Mouse (Mus musculus) urinary bladder, adult 18-20 months (tissue): ENCODE measurements at regions not wholly inside any gene's neighbourhood (a gene's known extent, or its start where the extent isn't known, plus 50 kb on each side); places are given as distances from the start of the nearest gene placed in this dataset.
A peak's percentile ranks its signal among the peaks of the same experiment; 100 is the strongest.
"Not testable (repeated sequence)": the region's sequence is repeated elsewhere in the genome, so short reads cannot be mapped to it uniquely, and the experiment has no call there.

Source experiments
- DNase-seq, 2 experiments: peaks; one replicate each; pipeline ENCODE4 v3.0.0; 2022; ENCODE audit warnings: low spot score in 2 of 2, mixed read lengths in 2 of 2

GRCm38 (mm10) chr10:99320797-99321196 lies 57.8 kb downstream of the Dusp6 start:
- no peak for DNase-seq

GRCm38 (mm10) chr10:99323358-99323757 lies 60.3 kb downstream of the Dusp6 start:
- DNase-seq = no peak

- DNase-seq = no peak
Observed at GRCm38 (mm10) chr10:99327501-99327900, 64.5 kb downstream of the Dusp6 start.

GRCm38 (mm10) chr10:99328568-99328967 lies 65.5 kb downstream of the Dusp6 start:
- no peak for DNase-seq

- DNase-seq = no peak
Observed at GRCm38 (mm10) chr10:99329469-99329868, 66.4 kb downstream of the Dusp6 start.

GRCm38 (mm10) chr10:99330519-99330918 lies 67.5 kb downstream of the Dusp6 start:
- DNase-seq = no peak

- DNase-seq = no peak
Observed at GRCm38 (mm10) chr10:99331876-99332275, 68.8 kb downstream of the Dusp6 start.

- DNase-seq = no peak
Observed at GRCm38 (mm10) chr10:99333831-99334230, 70.8 kb downstream of the Dusp6 start.

- no peak for DNase-seq
Observed at GRCm38 (mm10) chr10:99336091-99336490, 73.1 kb downstream of the Dusp6 start.

- DNase-seq = not testable (repeated sequence)
Observed at GRCm38 (mm10) chr10:99338790-99339189, 75.8 kb downstream of the Dusp6 start.

- DNase-seq = peak; percentile 64 to 80
Observed at GRCm38 (mm10) chr10:99339291-99339912, 76.4 kb downstream of the Dusp6 start.

- not testable (repeated sequence) for DNase-seq
Observed at GRCm38 (mm10) chr10:99340057-99340456, 77.0 kb downstream of the Dusp6 start.

- DNase-seq = no peak
Observed at GRCm38 (mm10) chr10:99349125-99349716, 86.2 kb downstream of the Dusp6 start.

- peak; percentile 8 to 42 for DNase-seq
Observed at GRCm38 (mm10) chr10:99353541-99354292, 90.7 kb downstream of the Dusp6 start.

- DNase-seq = no peak
Observed at GRCm38 (mm10) chr10:99354352-99354751, 91.3 kb downstream of the Dusp6 start.

GRCm38 (mm10) chr10:99355303-99355702 lies 92.3 kb downstream of the Dusp6 start:
- no peak for DNase-seq

- DNase-seq = no peak
Observed at GRCm38 (mm10) chr10:99356221-99356620, 93.2 kb downstream of the Dusp6 start.

GRCm38 (mm10) chr10:99356883-99357282 lies 93.9 kb downstream of the Dusp6 start:
- no peak for DNase-seq

GRCm38 (mm10) chr10:99357347-99357746 lies 94.3 kb downstream of the Dusp6 start:
- DNase-seq = no peak

- no peak for DNase-seq
Observed at GRCm38 (mm10) chr10:99358256-99358655, 95.2 kb downstream of the Dusp6 start.

GRCm38 (mm10) chr10:99359439-99359866 lies 96.4 kb downstream of the Dusp6 start:
- no peak for DNase-seq

GRCm38 (mm10) chr10:99360601-99361000 lies 97.6 kb downstream of the Dusp6 start:
- DNase-seq = not testable (repeated sequence)

- no peak for DNase-seq
Observed at GRCm38 (mm10) chr10:99366162-99366561, 103.1 kb downstream of the Dusp6 start.
